Mouse (Mus musculus): ENCODE results near the gene Syde2. TPM values are rescaled to one million over a fixed set of nuclear protein-coding genes. Genes with fewer than 3 reads are reported as not detected.

The Syde2 gene
- 10 to 100 TPM; 27.4 to 29.0 TPM for total RNA-seq (2021)

- intact Hi-C loops (cut with DNase I): loop anchor here (2.0 kb wide), 1 partner anchor 37 kb away; no protein-coding TSS in a partner anchor
- peak; percentile 91 to 95 for DNase-seq
Measured at GRCm38 (mm10) chr3:145987268-145987969, at the start of gene Syde2. Syde2 (plus strand) TSS chr3:145987870.

GRCm38 (mm10) chr3:145938405-145939349, 49.0 kb upstream of the Syde2 start:
- DNase-seq: no peak
- intact Hi-C loops (cut with DNase I): no loop called here

GRCm38 (mm10) chr3:145939402-145939801, 48.3 kb upstream of the Syde2 start:
- intact Hi-C loops (cut with DNase I): no loop called here
- DNase-seq: no peak

- intact Hi-C loops (cut with DNase I): loop anchor here (10.0 kb wide), 1 partner anchor 465 kb away; the partner anchor contains the start of gene Ssx2ip
- no peak for DNase-seq
Measured at GRCm38 (mm10) chr3:145939971-145940370, 47.7 kb upstream of the Syde2 start.

GRCm38 (mm10) chr3:145941971-145942370, 45.7 kb upstream of the Syde2 start:
- intact Hi-C loops (cut with DNase I): loop anchor here (2.0 to 10.0 kb wide), 2 partner anchors 235 to 463 kb away; partner anchors contain the start of gene Ssx2ip
- DNase-seq: peak; percentile 75 to 88

GRCm38 (mm10) chr3:145944348-145944747, 43.3 kb upstream of the Syde2 start:
- intact Hi-C loops (cut with DNase I): loop anchor here (10.0 kb wide), 1 partner anchor 460 kb away; the partner anchor contains the start of gene Ssx2ip
- DNase-seq: no peak

- DNase-seq: no peak
- intact Hi-C loops (cut with DNase I): loop anchor here (10.0 kb wide), 1 partner anchor 459 kb away; the partner anchor contains the start of gene Ssx2ip
Measured at GRCm38 (mm10) chr3:145945904-145946303, 41.8 kb upstream of the Syde2 start.

- intact Hi-C loops (cut with DNase I): loop anchor here (10.0 kb wide), 1 partner anchor 458 kb away; the partner anchor contains the start of gene Ssx2ip
- DNase-seq: no peak
Measured at GRCm38 (mm10) chr3:145946654-145947053, 41.0 kb upstream of the Syde2 start.

- no peak for DNase-seq
- intact Hi-C loops (cut with DNase I): loop anchor here (10.0 kb wide), 1 partner anchor 457 kb away; the partner anchor contains the start of gene Ssx2ip
Measured at GRCm38 (mm10) chr3:145947539-145948204, 40.0 kb upstream of the Syde2 start.

- peak; percentile 69 to 72 for DNase-seq
- intact Hi-C loops (cut with DNase I): loop anchor here (1.0 to 5.0 kb wide), 3 partner anchors 37 to 122 kb away; partner anchors contain the start of gene Syde2
Measured at GRCm38 (mm10) chr3:145950034-145950814, 37.4 kb upstream of the Syde2 start.

- DNase-seq: no peak
- intact Hi-C loops (cut with DNase I): loop anchor here (1.0 to 5.0 kb wide), 3 partner anchors 36 to 122 kb away; partner anchors contain the start of gene Syde2
Measured at GRCm38 (mm10) chr3:145950815-145951130, 36.9 kb upstream of the Syde2 start.

- DNase-seq: peak; percentile 57 to 60
- intact Hi-C loops (cut with DNase I): loop anchor here (2.0 to 5.0 kb wide), 2 partner anchors 35 to 106 kb away; partner anchors contain the start of gene Syde2
Measured at GRCm38 (mm10) chr3:145951287-145952165, 36.1 kb upstream of the Syde2 start.

- no peak for DNase-seq
- intact Hi-C loops (cut with DNase I): loop anchor here (5.0 kb wide), 1 partner anchor 104 kb away; no protein-coding TSS in a partner anchor
Measured at GRCm38 (mm10) chr3:145952945-145953344, 34.7 kb upstream of the Syde2 start.

- intact Hi-C loops (cut with DNase I): loop anchor here (5.0 kb wide), 1 partner anchor 104 kb away; no protein-coding TSS in a partner anchor
- DNase-seq: no peak
Measured at GRCm38 (mm10) chr3:145953411-145953810, 34.3 kb upstream of the Syde2 start.

GRCm38 (mm10) chr3:145959824-145960223, 27.8 kb upstream of the Syde2 start:
- intact Hi-C loops (cut with DNase I): no loop called here
- peak in 1 of 2 experiments; percentile 42 for DNase-seq

GRCm38 (mm10) chr3:145962411-145962810, 25.3 kb upstream of the Syde2 start:
- intact Hi-C loops (cut with DNase I): no loop called here
- DNase-seq: no peak

GRCm38 (mm10) chr3:145963101-145964017, 24.3 kb upstream of the Syde2 start:
- intact Hi-C loops (cut with DNase I): loop anchor here (2.0 kb wide), 1 partner anchor 25 kb away; no protein-coding TSS in a partner anchor
- peak; percentile 59 for DNase-seq
